Mouse (Mus musculus) MEL (cell line): ENCODE data around the gene Stk10. TPM values are rescaled to one million over a fixed set of nuclear protein-coding genes. Genes with fewer than 3 reads are reported as not detected.

Source experiments
- DNase-seq: peaks from one replicate; pipeline ENCODE4 v3.0.0; 2011; ENCODE audit warnings: low read depth, low spot score
- H3K27ac ChIP-seq: 2 replicates; pipeline ENCODE4 v1.5.1; 2012; ENCODE audit warnings: low read depth, mild to moderate bottlenecking, control low read depth, low read length, moderate library complexity; ENCODE audit not compliant: control insufficient read depth
- H3K27me3 ChIP-seq, 2 experiments: fragments of 150-350 bp in 1 of 2; sonication (generic) in 1 of 2; 2 replicates each; pipeline ENCODE4 v1.6.1; 2012; ENCODE audit warnings: low read length in 2 of 2, mild to moderate bottlenecking in 2 of 2, improper control_type of control experiment in 1 of 2, moderate library complexity in 1 of 2; ENCODE audit not compliant: insufficient read depth in 2 of 2, control insufficient read depth in 1 of 2
- H3K36me3 ChIP-seq, 2 experiments: 2 replicates each; pipeline ENCODE4 v1.6.1; 2012 to 2014; ENCODE audit warnings: low read length in 2 of 2, improper control_type of control experiment in 1 of 2, inconsistent platforms in 1 of 2, mild to moderate bottlenecking in 1 of 2; ENCODE audit not compliant: insufficient read depth in 2 of 2, control insufficient read depth in 1 of 2
- H3K4me1 ChIP-seq, 2 experiments: fragments of 150-350 bp in 1 of 2; sonication (generic) in 1 of 2; 2 replicates each; pipeline ENCODE4 v1.6.1; 2012; ENCODE audit warnings: low read length in 2 of 2, improper control_type of control experiment in 1 of 2, mild to moderate bottlenecking in 1 of 2; ENCODE audit not compliant: insufficient read depth in 2 of 2, control insufficient read depth in 1 of 2
- H3K4me3 ChIP-seq, 2 experiments: fragments of 150-350 bp in 1 of 2; sonication (generic) in 1 of 2; 2 replicates each; pipeline ENCODE4 v1.5.1; 2012; ENCODE audit warnings: low read depth in 2 of 2, low read length in 2 of 2, mild to moderate bottlenecking in 2 of 2, moderate library complexity in 2 of 2, control low read depth in 1 of 2, improper control_type of control experiment in 1 of 2; ENCODE audit not compliant: control insufficient read depth in 1 of 2, insufficient read depth in 1 of 2
- H3K79me2 ChIP-seq: 2 replicates; pipeline ENCODE4 v1.6.1; 2012; ENCODE audit warnings: mild to moderate bottlenecking, low read length, moderate library complexity; ENCODE audit not compliant: control insufficient read depth, poor library complexity, insufficient read depth
- H3K9ac ChIP-seq: 2 replicates; pipeline ENCODE4 v1.6.1; 2012; ENCODE audit warnings: low read depth, mild to moderate bottlenecking, control low read depth, low read length, moderate library complexity; ENCODE audit not compliant: control insufficient read depth, poor library complexity, severe bottlenecking
- H3K9me3 ChIP-seq: fragments of 150-350 bp; sonication (generic); replicated peaks from 2 replicates; pipeline ENCODE4 v1.6.1; 2012; ENCODE audit warnings: mild to moderate bottlenecking, low read length, improper control_type of control experiment, moderate library complexity; ENCODE audit not compliant: insufficient read depth
- CHD1 ChIP-seq: IDR thresholded peaks from 2 replicates; pipeline ENCODE4 v1.6.1; 2012; ENCODE audit warnings: low read depth, mild to moderate bottlenecking, inconsistent platforms, low read length, improper control_type of control experiment
- CHD2 ChIP-seq: IDR thresholded peaks from 2 replicates; pipeline ENCODE4 v1.6.1; 2011; ENCODE audit warnings: low read length, improper control_type of control experiment
- CTCF ChIP-seq, 3 experiments: IDR thresholded peaks in 2 of 3; conservative IDR thresholded peaks in 1 of 3; 2 replicates each; pipeline ENCODE4 v1.5.1; 2011 to 2012; ENCODE audit warnings: low read length in 3 of 3, low read depth in 2 of 3, mild to moderate bottlenecking in 2 of 3, improper control_type of control experiment in 1 of 3, inconsistent platforms in 1 of 3, mixed read lengths in 1 of 3, moderate library complexity in 1 of 3; ENCODE audit not compliant: control insufficient read depth in 1 of 3, insufficient read depth in 1 of 3, poor library complexity in 1 of 3, severe bottlenecking in 1 of 3
- E2F4 ChIP-seq: IDR thresholded peaks from 2 replicates; pipeline ENCODE4 v1.6.1; 2011; ENCODE audit warnings: low read depth, low read length, improper control_type of control experiment, borderline replicate concordance
- ELF1 ChIP-seq: IDR thresholded peaks from 2 replicates; pipeline ENCODE4 v1.6.1; 2014; ENCODE audit warnings: low read depth, mild to moderate bottlenecking, inconsistent platforms, low read length, improper control_type of control experiment, moderate library complexity
- EP300 ChIP-seq, 2 experiments: IDR thresholded peaks; 2 replicates each; pipeline ENCODE4 v1.6.1; 2011; ENCODE audit warnings: improper control_type of control experiment in 2 of 2, low read length in 2 of 2, low read depth in 1 of 2, mild to moderate bottlenecking in 1 of 2
- ETS1 ChIP-seq: IDR thresholded peaks from 2 replicates; pipeline ENCODE4 v1.6.1; 2012; ENCODE audit warnings: low read depth, mild to moderate bottlenecking, inconsistent platforms, low read length, improper control_type of control experiment, moderate library complexity
- GABPA ChIP-seq: IDR thresholded peaks from 2 replicates; pipeline ENCODE4 v1.6.1; 2012; ENCODE audit warnings: low read depth, mild to moderate bottlenecking, inconsistent platforms, low read length, improper control_type of control experiment, moderate library complexity
- GATA1 ChIP-seq: IDR thresholded peaks from 2 replicates; pipeline ENCODE4 v1.6.1; 2011; ENCODE audit warnings: low read depth, low read length, improper control_type of control experiment
- HCFC1 ChIP-seq: IDR thresholded peaks from 2 replicates; pipeline ENCODE4 v1.6.1; 2012; ENCODE audit warnings: low read depth, mild to moderate bottlenecking, inconsistent platforms, low read length, improper control_type of control experiment, moderate library complexity
- JUND ChIP-seq: IDR thresholded peaks from 2 replicates; pipeline ENCODE4 v1.6.1; 2011; ENCODE audit warnings: low read depth, mild to moderate bottlenecking, improper control_type of control experiment, low read length
- KAT2A ChIP-seq: conservative IDR thresholded peaks from 2 replicates; pipeline ENCODE4 v1.6.1; 2012; ENCODE audit warnings: low read depth, low read length, improper control_type of control experiment, inconsistent platforms
- MAFK ChIP-seq: IDR thresholded peaks from 2 replicates; pipeline ENCODE4 v1.6.1; 2011; ENCODE audit warnings: low read depth, mild to moderate bottlenecking, low read length, improper control_type of control experiment, borderline replicate concordance
- MAX ChIP-seq: IDR thresholded peaks from 2 replicates; pipeline ENCODE4 v1.6.1; 2011; ENCODE audit warnings: low read length, improper control_type of control experiment
- MAZ ChIP-seq: IDR thresholded peaks from 2 replicates; pipeline ENCODE4 v1.6.1; 2012; ENCODE audit warnings: low read depth, mild to moderate bottlenecking, inconsistent platforms, low read length, improper control_type of control experiment
- MXI1 ChIP-seq: IDR thresholded peaks from 2 replicates; pipeline ENCODE4 v1.6.1; 2011; ENCODE audit warnings: mild to moderate bottlenecking, low read depth, low read length, improper control_type of control experiment
- MYB ChIP-seq: IDR thresholded peaks from 2 replicates; pipeline ENCODE4 v1.6.1; 2011; ENCODE audit warnings: mild to moderate bottlenecking, low read depth, low read length, improper control_type of control experiment
- MYC ChIP-seq: IDR thresholded peaks from 2 replicates; pipeline ENCODE4 v1.6.1; 2011; ENCODE audit warnings: low read depth, mild to moderate bottlenecking, low read length, improper control_type of control experiment, moderate library complexity
- NELFE ChIP-seq: IDR thresholded peaks from 2 replicates; pipeline ENCODE4 v1.6.1; 2011; ENCODE audit warnings: low read depth, low read length, improper control_type of control experiment
- NRF1 ChIP-seq: IDR thresholded peaks from 2 replicates; pipeline ENCODE4 v1.6.1; 2014; ENCODE audit warnings: low read depth, mild to moderate bottlenecking, inconsistent platforms, low read length, improper control_type of control experiment, moderate library complexity; ENCODE audit not compliant: poor library complexity, insufficient read depth, severe bottlenecking
- POLR2A ChIP-seq, 2 experiments: IDR thresholded peaks; 2 replicates each; pipeline ENCODE4 v1.6.1; 2011 to 2012; ENCODE audit warnings: low read length in 2 of 2, mild to moderate bottlenecking in 2 of 2, control low read depth in 1 of 2, improper control_type of control experiment in 1 of 2, low read depth in 1 of 2, moderate library complexity in 1 of 2; ENCODE audit not compliant: control insufficient read depth in 1 of 2, insufficient read depth in 1 of 2, poor library complexity in 1 of 2
- POLR2AphosphoS2 ChIP-seq: IDR thresholded peaks from 2 replicates; pipeline ENCODE4 v1.6.1; 2011; ENCODE audit warnings: low read length, improper control_type of control experiment
- POLR2AphosphoS5 ChIP-seq: IDR thresholded peaks from 2 replicates; pipeline ENCODE4 v1.6.1; 2012; ENCODE audit warnings: low read depth, borderline replicate concordance, mild to moderate bottlenecking, inconsistent platforms, low read length, moderate library complexity, mixed read lengths
- RCOR1 ChIP-seq: IDR thresholded peaks from 2 replicates; pipeline ENCODE4 v1.6.1; 2012; ENCODE audit warnings: low read depth, mild to moderate bottlenecking, inconsistent platforms, low read length, improper control_type of control experiment
- SIN3A ChIP-seq: IDR thresholded peaks from 2 replicates; pipeline ENCODE4 v1.6.1; 2012; ENCODE audit warnings: low read length, improper control_type of control experiment, inconsistent platforms
- TAL1 ChIP-seq: IDR thresholded peaks from 2 replicates; pipeline ENCODE4 v1.6.1; 2012; ENCODE audit warnings: mild to moderate bottlenecking, inconsistent platforms, low read length, moderate library complexity, mixed read lengths
- TBP ChIP-seq: IDR thresholded peaks from 2 replicates; pipeline ENCODE4 v1.8.0; 2011; ENCODE audit warnings: low read depth, low read length, improper control_type of control experiment
- TCF12 ChIP-seq: IDR thresholded peaks from 2 replicates; pipeline ENCODE4 v1.6.1; 2014; ENCODE audit warnings: low read depth, mild to moderate bottlenecking, inconsistent platforms, low read length, improper control_type of control experiment, moderate library complexity
- UBTF ChIP-seq: IDR thresholded peaks from 2 replicates; pipeline ENCODE4 v1.6.1; 2012; ENCODE audit warnings: low read depth, mild to moderate bottlenecking, inconsistent platforms, low read length, improper control_type of control experiment, moderate library complexity, borderline replicate concordance; ENCODE audit not compliant: insufficient read depth
- USF1 ChIP-seq: IDR thresholded peaks from 2 replicates; pipeline ENCODE4 v1.6.1; 2014; ENCODE audit warnings: low read depth, mild to moderate bottlenecking, inconsistent platforms, low read length, improper control_type of control experiment, moderate library complexity
- USF2 ChIP-seq, 2 experiments: IDR thresholded peaks; 2 replicates each; pipeline ENCODE4 v1.6.1; 2011 to 2012; ENCODE audit warnings: improper control_type of control experiment in 2 of 2, low read length in 2 of 2, borderline replicate concordance in 1 of 2, inconsistent platforms in 1 of 2, low read depth in 1 of 2, mild to moderate bottlenecking in 1 of 2; ENCODE audit not compliant: insufficient read depth in 1 of 2
- ZC3H11A ChIP-seq: IDR thresholded peaks from 2 replicates; pipeline ENCODE4 v1.6.1; 2012; ENCODE audit warnings: low read depth, mild to moderate bottlenecking, inconsistent platforms, low read length, improper control_type of control experiment
- ZKSCAN1 ChIP-seq: IDR thresholded peaks from 2 replicates; pipeline ENCODE4 v1.6.1; 2012; ENCODE audit warnings: low read depth, mild to moderate bottlenecking, inconsistent platforms, low read length, improper control_type of control experiment, moderate library complexity
- ZMIZ1 ChIP-seq: IDR thresholded peaks from 2 replicates; pipeline ENCODE4 v1.6.1; 2012; ENCODE audit warnings: low read depth, mild to moderate bottlenecking, inconsistent platforms, low read length, improper control_type of control experiment, moderate library complexity
- ZNF384 ChIP-seq: IDR thresholded peaks from 2 replicates; pipeline ENCODE4 v1.6.1; 2012; ENCODE audit warnings: low read depth, mild to moderate bottlenecking, inconsistent platforms, low read length, improper control_type of control experiment
- polyA plus RNA-seq, 2 experiments: library from polyadenylated mRNA; stranded (reverse) in 1 of 2; unstranded in 1 of 2; fragments of >175 nt in 1 of 2; fragments of >200 nt in 1 of 2; gene quantifications; 2 replicates each; pipeline versions ENCODE4 v1.2.1 to v1.2.4; 2012; ENCODE audit warnings: low replicate concordance in 2 of 2, low read depth in 1 of 2; ENCODE audit not compliant: insufficient read length in 2 of 2, insufficient read depth in 1 of 2, missing spikeins in 1 of 2
- total RNA-seq: library from RNA; depleted of rRNA; stranded (reverse); fragments of 300-350 nt; gene quantifications from 2 replicates; pipeline ENCODE4 v1.2.3, GENCODE M21; 2012; rRNA removed

Stk10 gene
- total RNA-seq: 10.8 and 11.4 TPM in 2 replicates
- 10 to 100 TPM in 1 of 2 experiments, not detected in 1; 14.4 TPM for polyA plus RNA-seq

- Histone ChIP-seq H3K4me1 (peaks cover 0 to 14% of the 10 kb centered on the region in 2 experiments; a peak in 2 of 4 replicates), H3K9ac (peak within 1 kb of the TSS; percentile 96), H3K27ac (peak within 1 kb of the TSS; percentile 60), H3K4me3 (peak within 1 kb of the TSS; percentile 88 to 99), H3K9me3 (no peaks in the 10 kb centered on the region), H3K79me2 (peaks cover 8% of the 10 kb centered on the region), H3K36me3 (peaks cover 0 to 7% of the 10 kb centered on the region in 2 experiments; a peak in 2 of 4 replicates), H3K27me3 (no peaks in the 10 kb centered on the region)
- peak; percentile 93 for DNase-seq
- TF ChIP-seq POLR2AphosphoS2: no peak
- 0 out of 2 replicates have a peak, but pooled peaks have one; percentile 48 for TF ChIP-seq UBTF
- TF ChIP-seq HCFC1: peak; percentile 91
- TF ChIP-seq SIN3A: peak; percentile 80
- peak; percentile 75 for TF ChIP-seq ELF1
- no peak for TF ChIP-seq EP300 (IDR thresholded peaks at IDR 0.05; ENCODE audit: low read depth in 1 of 2, low read length in 2 of 2)
- no peak for TF ChIP-seq MAFK
- TF ChIP-seq NRF1: peak; percentile 65
- no peak for TF ChIP-seq ZNF384
- peak; percentile 66 for TF ChIP-seq TCF12
- TF ChIP-seq RCOR1: no peak
- TF ChIP-seq GATA1: no peak
- TF ChIP-seq CHD2: no peak
- peak; percentile 91 for TF ChIP-seq NELFE
- TF ChIP-seq KAT2A: no peak; the same call in 1 of the 2 replicates
- TF ChIP-seq ZKSCAN1: no peak
- no peak for TF ChIP-seq TAL1
- no peak for TF ChIP-seq JUND
- peak; percentile 10; the same call in 1 of the 2 replicates for TF ChIP-seq TBP
- TF ChIP-seq MYB: peak; percentile 27; the same call in 1 of the 2 replicates
- no peak for TF ChIP-seq CTCF (IDR thresholded peaks at IDR 0.05 in 2 of 3, conservative IDR thresholded peaks at IDR 0.05 in 1 of 3; ENCODE audit: control insufficient read depth in 1 of 3, insufficient read depth in 1 of 3, low read depth in 2 of 3, low read length in 3 of 3, poor library complexity in 1 of 3, severe bottlenecking in 1 of 3)
- TF ChIP-seq POLR2AphosphoS5: no peak
- peak; percentile 87 for TF ChIP-seq MXI1
- peak; percentile 85; the same call in 1 of the 2 replicates for TF ChIP-seq ZMIZ1
- no peak for TF ChIP-seq GABPA
- TF ChIP-seq POLR2A (IDR thresholded peaks at IDR 0.05; ENCODE audit: control insufficient read depth in 1 of 2, insufficient read depth in 1 of 2, low read depth in 1 of 2, low read length in 2 of 2, poor library complexity in 1 of 2): peak; percentile 90
- TF ChIP-seq ZC3H11A: no peak
- TF ChIP-seq E2F4: peak; percentile 54; the same call in 1 of the 2 replicates
- TF ChIP-seq MYC: peak; percentile 50; the same call in 1 of the 2 replicates
- no peak for TF ChIP-seq USF1
- TF ChIP-seq USF2 (IDR thresholded peaks at IDR 0.05; ENCODE audit: borderline replicate concordance in 1 of 2, insufficient read depth in 1 of 2, low read depth in 1 of 2, low read length in 2 of 2): no peak
- TF ChIP-seq ETS1: peak; percentile 4; the same call in 1 of the 2 replicates
- TF ChIP-seq CHD1: no peak
- TF ChIP-seq MAZ: peak; percentile 25; the same call in 1 of the 2 replicates
- no peak; the same call in 1 of the 2 replicates for TF ChIP-seq MAX
These were observed at the start of gene Stk10 for GRCm38 (mm10) chr11:32532765-32533481. TSS of gene Stk10 (plus strand) at chr11:32533305.
